Comparison of ENCODE assay signal across 29 mouse cellular contexts in the genomic region with DNA sequence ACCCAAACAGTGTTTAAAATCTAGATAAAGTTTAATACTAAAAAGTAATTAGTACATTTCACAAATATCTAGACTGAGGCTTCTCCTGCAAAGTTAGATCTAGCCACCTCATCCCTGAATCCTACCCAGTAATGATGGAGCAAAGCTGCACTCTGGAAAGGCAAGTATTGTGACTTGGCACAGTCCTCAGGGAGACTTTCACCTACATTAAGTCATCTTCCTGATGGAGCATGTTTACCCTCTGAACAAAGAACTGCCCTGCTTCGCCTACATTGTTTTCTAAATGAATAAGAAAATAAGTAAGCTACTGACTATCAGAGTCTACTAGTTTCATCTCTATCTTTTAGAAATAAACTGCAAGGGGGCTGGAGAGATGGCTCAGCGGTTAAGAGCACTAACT. TPM values are rescaled to one million over a fixed set of nuclear protein-coding genes. Genes with fewer than 3 reads are reported as not detected.
"Had no signal": no experiment of that assay in that cellular context is flagged by ENCODE, and none has a peak within 500 bp of the region (broad histone marks: within the 10 kb centered on the region; RNA-seq: fewer than 3 reads in every experiment).

No protein-coding gene starts in this region.

- H3K9me3 ChIP-seq: liver, embryonic 15.5 days; lung, embryonic 15.5 days; midbrain, embryonic 10.5 days; midbrain, embryonic 12.5 days; midbrain, embryonic 15.5 days; neural tube, embryonic 13.5 days; neural tube, embryonic 15.5 days had no signal

- H3K27ac ChIP-seq: liver, embryonic 15.5 days; lung, embryonic 15.5 days; macrophage; midbrain, embryonic 10.5 days; midbrain, embryonic 12.5 days; midbrain, embryonic 15.5 days; neural tube, embryonic 13.5 days; neural tube, embryonic 15.5 days had no signal

- H3K9ac ChIP-seq: liver, embryonic 15.5 days; liver, postnatal 0 days; lung, embryonic 15.5 days; midbrain, embryonic 12.5 days; midbrain, embryonic 15.5 days; neural tube, embryonic 13.5 days; neural tube, embryonic 15.5 days had no signal

- H3K4me2 ChIP-seq: liver, embryonic 15.5 days; lung, embryonic 15.5 days; midbrain, embryonic 12.5 days; midbrain, embryonic 15.5 days; neural tube, embryonic 13.5 days; neural tube, embryonic 15.5 days had no signal

- H3K27me3 ChIP-seq: liver, embryonic 15.5 days; lung, embryonic 15.5 days; midbrain, embryonic 12.5 days; midbrain, embryonic 15.5 days; neural tube, embryonic 13.5 days; neural tube, embryonic 15.5 days had no signal

- ATAC-seq: liver, postnatal 0 days; lung, postnatal 0 days; midbrain, embryonic 15.5 days had no signal

- H3K4me1 ChIP-seq: midbrain, embryonic 10.5 days; midbrain, embryonic 12.5 days; midbrain, embryonic 15.5 days had no signal

- H3K4me3 ChIP-seq: liver, embryonic 15.5 days; lung, embryonic 15.5 days; midbrain, embryonic 10.5 days; midbrain, embryonic 12.5 days; midbrain, embryonic 15.5 days; myocyte; neural tube, embryonic 13.5 days; neural tube, embryonic 15.5 days had no signal

- DNase-seq: liver, postnatal 0 days; lung, adult 2 months; lung, postnatal 14 days; lung, postnatal 36 days; retina, postnatal 1 day; right cerebral cortex, adult 18-20 months; right cerebral cortex, postnatal 25 days; right cerebral cortex, postnatal 4 days; spleen, adult 18-20 months; thymus, adult 2 months; thymus, postnatal 25 days; thymus, postnatal 4 days had no signal

RNA-seq across cellular contexts. Expression of gene Gm34653, which starts 14.3 kb away (rescaled TPM):
- total RNA-seq: megakaryocyte, adult 5-6 weeks had no signal
- polyA plus RNA-seq: liver, embryonic 15.5 days; lung, adult 2 months; lung, embryonic 15.5 days; lung, postnatal 0 days; macrophage; midbrain, embryonic 10.5 days; midbrain, embryonic 15.5 days; myocyte; neural tube, embryonic 11.5 days; neural tube, embryonic 13.5 days; neural tube, embryonic 15.5 days; small intestine, adult 2 months; stomach, embryonic 14.5 days; stomach, embryonic 16.5 days; testis, adult 2 months; thymus, adult 2 months had no signal

RNA-seq across cellular contexts. Expression of gene Cutal, which starts 55.7 kb away (rescaled TPM):
- total RNA-seq: megakaryocyte, adult 5-6 weeks; megakaryocyte-erythroid progenitor cell, adult 5-6 weeks had no signal
- polyA plus RNA-seq: macrophage; myocyte; neural tube, embryonic 11.5 days had no signal
